Mouse (Mus musculus) myocyte (in vitro differentiated cells): ENCODE measurements around the gene Sh3bgr.

Source experiments
- CEBPB ChIP-seq: IDR thresholded peaks from 2 replicates; pipeline ENCODE4 v1.6.1; 2011; ENCODE audit warnings: mild to moderate bottlenecking, moderate library complexity; ENCODE audit not compliant: poor library complexity, insufficient read depth, severe bottlenecking
- E2F4 ChIP-seq: IDR thresholded peaks from one replicate; pipeline ENCODE4 v1.6.1; 2011; ENCODE audit warnings: mild to moderate bottlenecking, control low read depth, moderate library complexity; ENCODE audit not compliant: insufficient read depth
- MAX ChIP-seq: IDR thresholded peaks from one replicate; pipeline ENCODE4 v1.6.1; 2011; ENCODE audit warnings: low read depth, mild to moderate bottlenecking, control low read depth
- MYOD1 ChIP-seq, 3 experiments: IDR thresholded peaks; one replicate each; pipeline ENCODE4 v1.6.1; 2011; ENCODE audit warnings: control low read depth in 2 of 3, low read depth in 2 of 3, mild to moderate bottlenecking in 2 of 3, moderate library complexity in 1 of 3; ENCODE audit not compliant: insufficient read length in 2 of 3, control insufficient read depth in 1 of 3
- MYOG ChIP-seq, 3 experiments: IDR thresholded peaks; one replicate each; pipeline ENCODE4 v1.6.1; 2011; ENCODE audit warnings: control low read depth in 2 of 3, low read depth in 2 of 3, mild to moderate bottlenecking in 2 of 3; ENCODE audit not compliant: insufficient read length in 2 of 3, control insufficient read depth in 1 of 3, insufficient read depth in 1 of 3
- POLR2A ChIP-seq: IDR thresholded peaks from one replicate; pipeline ENCODE4 v1.6.1; 2011; ENCODE audit warnings: low read depth, mild to moderate bottlenecking, control low read depth, moderate library complexity; ENCODE audit not compliant: insufficient read length
- POLR2AphosphoS2 ChIP-seq: IDR thresholded peaks from one replicate; pipeline ENCODE4 v1.6.1; 2011; ENCODE audit warnings: low read depth, control low read depth; ENCODE audit not compliant: insufficient read length
- REST ChIP-seq: IDR thresholded peaks from one replicate; pipeline ENCODE4 v1.6.1; 2011; ENCODE audit warnings: mild to moderate bottlenecking, control low read depth, moderate library complexity; ENCODE audit not compliant: insufficient read depth, insufficient read length
- SRF ChIP-seq: IDR thresholded peaks from one replicate; pipeline ENCODE4 v1.6.1; 2011; ENCODE audit warnings: low read depth; ENCODE audit not compliant: control insufficient read depth, insufficient read length
- TCF12 ChIP-seq: IDR thresholded peaks from one replicate; pipeline ENCODE4 v1.6.1; 2011; ENCODE audit warnings: mild to moderate bottlenecking, control low read depth; ENCODE audit not compliant: poor library complexity, insufficient read depth, severe bottlenecking
- USF1 ChIP-seq: IDR thresholded peaks from one replicate; pipeline ENCODE4 v1.6.1; 2011; ENCODE audit warnings: low read depth, mild to moderate bottlenecking, control low read depth, moderate library complexity

DNA sequence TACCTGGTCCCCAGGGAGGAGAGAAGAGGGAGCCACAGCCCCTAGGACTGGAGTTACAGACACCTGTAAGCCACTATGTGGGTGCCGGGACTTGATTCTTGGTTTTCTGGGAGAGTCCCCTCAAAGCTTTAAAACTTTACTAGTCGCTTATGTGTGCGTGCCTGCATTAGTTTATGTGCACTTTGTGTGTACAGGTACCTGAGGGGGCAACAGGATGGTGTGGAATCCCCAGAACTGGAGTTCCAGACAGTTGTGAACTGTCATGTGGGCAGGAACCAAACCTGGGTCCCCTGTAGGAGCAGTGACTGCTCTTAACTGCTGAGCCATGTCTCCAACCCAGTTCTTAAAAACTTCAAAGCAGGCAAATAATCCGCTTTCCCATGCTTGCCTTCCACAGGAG is 31.0 kb downstream of the Sh3bgr start:
- TF ChIP-seq MYOG (IDR thresholded peaks at IDR 0.05; ENCODE audit: control insufficient read depth in 1 of 3, insufficient read depth in 1 of 3, insufficient read length in 2 of 3, low read depth in 2 of 3) (no peak), USF1 (no peak), POLR2A (no peak), CEBPB (no peak), POLR2AphosphoS2 (no peak), MYOD1 (IDR thresholded peaks at IDR 0.05; ENCODE audit: control insufficient read depth in 1 of 3, insufficient read length in 2 of 3, low read depth in 2 of 3) (no peak), MAX (no peak), REST (no peak), SRF (no peak), E2F4 (no peak), TCF12 (no peak)
